Mouse (Mus musculus) limb, embryonic 11.5 days (tissue): ENCODE data around the gene Atic. TPM values are rescaled to one million over a fixed set of nuclear protein-coding genes. Genes with fewer than 3 reads are reported as not detected.

ENCODE experiments used
- ATAC-seq: fragments of 200-750 bp; cut with Nextera tagmentation; 2 replicates; pipeline ENCODE4 v1.8.0; 2017; ENCODE audit warnings: low read depth; ENCODE audit not compliant: insufficient number of reproducible peaks, low FRiP score, low TSS enrichment
- DNase-seq: peaks from one replicate; pipeline ENCODE4 v3.0.0-alpha.2; 2015; ENCODE audit warnings: low spot score
- H3K27ac ChIP-seq: fragments of 300-500 bp; sonication (generic); replicated peaks from 2 replicates; pipeline ENCODE4 v1.5.1; 2014; ENCODE audit warnings: low read depth, mild to moderate bottlenecking, low read length
- H3K27me3 ChIP-seq: fragments of 300-500 bp; sonication (generic); 2 replicates; pipeline ENCODE4 v1.6.1; 2014; ENCODE audit warnings: mild to moderate bottlenecking, low read length, mixed read lengths; ENCODE audit not compliant: control insufficient read depth, insufficient read depth
- H3K36me3 ChIP-seq: fragments of 300-500 bp; sonication (generic); 2 replicates; pipeline ENCODE4 v1.6.1; 2014; ENCODE audit warnings: mild to moderate bottlenecking, low read length, moderate library complexity, mixed read lengths; ENCODE audit not compliant: control insufficient read depth, insufficient read depth
- H3K4me1 ChIP-seq: fragments of 300-500 bp; sonication (generic); 2 replicates; pipeline ENCODE4 v1.6.1; 2014; ENCODE audit warnings: low read length, mixed read lengths; ENCODE audit not compliant: control insufficient read depth, insufficient read depth
- H3K4me2 ChIP-seq: fragments of 300-500 bp; sonication (generic); 2 replicates; pipeline ENCODE4 v1.6.1; 2014; ENCODE audit warnings: low read depth, mild to moderate bottlenecking, moderate library complexity; ENCODE audit not compliant: severe bottlenecking
- H3K4me3 ChIP-seq: fragments of 300-500 bp; sonication (generic); 2 replicates; pipeline ENCODE4 v1.5.1; 2014; ENCODE audit warnings: low read depth, low read length
- H3K9ac ChIP-seq: fragments of 300-500 bp; sonication (generic); 2 replicates; pipeline ENCODE4 v1.6.1; 2014; ENCODE audit warnings: mild to moderate bottlenecking, low read length
- H3K9me3 ChIP-seq: fragments of 300-500 bp; sonication (generic); 2 replicates; pipeline ENCODE4 v1.6.1; 2016; ENCODE audit warnings: low read length; ENCODE audit not compliant: control insufficient read depth
- WGBS: fragments of 180-500 bp; shearing (Covaris S2); extraction: QIAGEN DNeasy Blood & Tissue Kit; methylation state at CpG from one replicate; pipeline ENCODE4 v1.1.7; 2014; 5-methylcytosine and 5-hydroxymethylcytosine counted together
- polyA plus RNA-seq: library from polyadenylated mRNA; unstranded; fragments of >200 nt; fragmentation: Nextera tagmentation; extraction: Ambion mirVana; gene quantifications from 2 replicates; pipeline ENCODE4 v1.2.1, GENCODE M21; 2014

The Atic gene
- 53.0 and 61.9 TPM in 2 replicates for polyA plus RNA-seq

- Histone ChIP-seq H3K4me1 (peaks cover 2% of the 10 kb centered on the region; the same call in 1 of the 2 replicates), H3K36me3 (peaks cover 10% of the 10 kb centered on the region; the same call in 1 of the 2 replicates), H3K9ac (peak within 1 kb of the TSS; percentile 80), H3K27ac (peak within 1 kb of the TSS; percentile 44; the same call in 1 of the 2 replicates), H3K4me2 (peak within 1 kb of the TSS; percentile 86), H3K27me3 (no peaks in the 10 kb centered on the region), H3K9me3 (no peaks in the 10 kb centered on the region), H3K4me3 (peak within 1 kb of the TSS; percentile 61)
- WGBS = 0% methylated on average over 55 of the region's 55 CpGs
- DNase-seq = peak; percentile 95
- ATAC-seq = peak; percentile 99
These were observed at the start of gene Atic for GRCm38 (mm10) chr1:71556688-71557612. Gene Atic (plus strand): TSS chr1:71557150.

- no peaks in the 10 kb centered on the region for H3K9me3 ChIP-seq
- H3K4me2 ChIP-seq = no peak overlapping the region
- no peaks in the 10 kb centered on the region for H3K4me1 ChIP-seq
- no peak overlapping the region for H3K4me3 ChIP-seq
- ATAC-seq (no peak), DNase-seq (peak; percentile 49)
- no peaks in the 10 kb centered on the region for H3K27me3 ChIP-seq
- no peak overlapping the region for H3K9ac ChIP-seq
- H3K27ac ChIP-seq = no peak overlapping the region
- H3K36me3 ChIP-seq = no peaks in the 10 kb centered on the region
- WGBS = 6% methylated on average over 9 of the region's 9 CpGs
These were observed 49.7 kb upstream of the Atic start for GRCm38 (mm10) chr1:71507251-71507650.

- Histone ChIP-seq H3K9me3 (no peaks in the 10 kb centered on the region), H3K27me3 (no peaks in the 10 kb centered on the region), H3K4me3 (no peak overlapping the region), H3K27ac (no peak overlapping the region), H3K4me1 (no peaks in the 10 kb centered on the region), H3K4me2 (no peak overlapping the region), H3K9ac (no peak overlapping the region), H3K36me3 (no peaks in the 10 kb centered on the region)
- DNase-seq = no peak
- WGBS = 84% methylated on average over 4 of the region's 4 CpGs
- no peak for ATAC-seq
These were observed 41.9 kb upstream of the Atic start for GRCm38 (mm10) chr1:71515041-71515440.

- Histone ChIP-seq H3K4me1 (peaks cover 2% of the 10 kb centered on the region; the same call in 1 of the 2 replicates), H3K27ac (no peak overlapping the region), H3K27me3 (no peaks in the 10 kb centered on the region), H3K4me3 (no peak overlapping the region), H3K9me3 (no peaks in the 10 kb centered on the region), H3K9ac (no peak overlapping the region), H3K36me3 (no peaks in the 10 kb centered on the region), H3K4me2 (no peak overlapping the region)
- DNase-seq (no peak), ATAC-seq (no peak)
- 77% methylated on average over 18 of the region's 18 CpGs for WGBS
These were observed 27.9 kb upstream of the Atic start for GRCm38 (mm10) chr1:71528808-71529648.

- no peaks in the 10 kb centered on the region for H3K36me3 ChIP-seq
- H3K9ac ChIP-seq = no peak overlapping the region
- DNase-seq (no peak), ATAC-seq (no peak)
- H3K4me2 ChIP-seq = no peak overlapping the region
- H3K4me3 ChIP-seq = no peak overlapping the region
- no peaks in the 10 kb centered on the region for H3K9me3 ChIP-seq
- H3K27me3 ChIP-seq = no peaks in the 10 kb centered on the region
- 89% methylated on average over 2 of the region's 2 CpGs for WGBS
- H3K4me1 ChIP-seq = peaks cover 2% of the 10 kb centered on the region; the same call in 1 of the 2 replicates
- no peak overlapping the region for H3K27ac ChIP-seq
These were observed 26.2 kb upstream of the Atic start for GRCm38 (mm10) chr1:71530779-71531178.

DNA sequence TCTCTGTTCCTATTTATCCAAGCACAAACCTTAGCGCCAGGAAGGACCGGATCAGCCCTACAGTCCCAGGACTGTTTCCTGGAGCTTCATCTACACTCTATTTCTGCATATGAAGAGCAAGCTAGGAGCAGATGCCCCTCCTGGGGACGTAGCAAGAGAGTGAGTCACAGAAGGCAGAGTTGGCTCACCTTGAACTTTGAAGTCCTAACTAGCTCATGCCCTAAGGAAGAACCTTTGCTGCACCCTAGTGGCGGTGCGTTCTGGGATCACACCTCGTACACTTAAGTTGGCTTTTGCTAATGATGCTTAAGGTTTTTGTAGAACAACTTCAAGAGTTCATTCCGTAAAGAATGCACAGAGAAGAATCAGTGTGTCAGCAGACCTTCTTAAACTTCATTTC lies 25.3 kb upstream of the Atic start:
- DNase-seq (peak; percentile 73), ATAC-seq (no peak)
- no peak overlapping the region for H3K4me3 ChIP-seq
- H3K4me1 ChIP-seq = peaks cover 2% of the 10 kb centered on the region; the same call in 1 of the 2 replicates
- no peaks in the 10 kb centered on the region for H3K9me3 ChIP-seq
- no peak overlapping the region for H3K9ac ChIP-seq
- WGBS = 18% methylated on average over 7 of the region's 7 CpGs
- no peaks in the 10 kb centered on the region for H3K36me3 ChIP-seq
- no peak overlapping the region for H3K4me2 ChIP-seq
- no peak overlapping the region for H3K27ac ChIP-seq
- H3K27me3 ChIP-seq = no peaks in the 10 kb centered on the region

DNA sequence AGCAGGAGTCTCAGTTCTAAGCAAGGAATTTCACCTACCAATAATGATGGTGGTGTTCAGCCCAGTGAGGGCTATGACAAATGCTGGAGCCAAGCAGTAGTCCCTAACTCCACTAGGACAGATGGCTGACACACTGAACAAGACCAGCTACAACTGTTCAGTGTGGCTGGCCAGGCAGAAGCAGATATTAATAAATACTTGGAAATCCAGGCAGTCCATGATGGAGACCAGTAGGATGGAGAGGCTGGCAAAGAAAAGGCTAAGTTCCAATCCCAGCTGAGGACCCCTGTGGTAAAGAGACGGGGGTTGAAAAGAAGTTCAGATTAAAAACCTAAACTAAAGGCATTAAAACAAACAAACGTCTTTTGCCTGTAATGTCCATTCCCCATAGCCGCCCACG lies 17.3 kb upstream of the Atic start:
- H3K36me3 ChIP-seq = no peaks in the 10 kb centered on the region
- DNase-seq (no peak), ATAC-seq (no peak)
- no peak overlapping the region for H3K9ac ChIP-seq
- H3K4me2 ChIP-seq = no peak overlapping the region
- no peaks in the 10 kb centered on the region for H3K27me3 ChIP-seq
- H3K9me3 ChIP-seq = no peaks in the 10 kb centered on the region
- 93% methylated on average over 4 of the region's 4 CpGs for WGBS
- no peak overlapping the region for H3K27ac ChIP-seq
- H3K4me1 ChIP-seq = no peaks in the 10 kb centered on the region
- no peak overlapping the region for H3K4me3 ChIP-seq

GRCm38 (mm10) chr1:71540437-71540836 lies 16.5 kb upstream of the Atic start:
- WGBS = 88% methylated on average over 3 of the region's 3 CpGs
- Histone ChIP-seq H3K27ac (no peak overlapping the region), H3K36me3 (no peaks in the 10 kb centered on the region), H3K4me2 (no peak overlapping the region), H3K4me3 (no peak overlapping the region), H3K27me3 (no peaks in the 10 kb centered on the region), H3K4me1 (no peaks in the 10 kb centered on the region), H3K9me3 (no peaks in the 10 kb centered on the region), H3K9ac (no peak overlapping the region)
- no peak for ATAC-seq
- DNase-seq = no peak
